Mouse (Mus musculus) frontal cortex, postnatal 25 days (tissue): ENCODE measurements at regions not wholly inside any gene's neighbourhood (a gene's known extent, or its start where the extent isn't known, plus 50 kb on each side); places are given as distances from the start of the nearest gene placed in this dataset.
"Not testable (repeated sequence)": the region's sequence is repeated elsewhere in the genome, so short reads cannot be mapped to it uniquely, and the experiment has no call there.

ENCODE experiments used
- DNase-seq, 2 experiments: peaks; one replicate each; pipeline ENCODE4 v3.0.0; 2022; ENCODE audit warnings: low spot score in 2 of 2

DNA sequence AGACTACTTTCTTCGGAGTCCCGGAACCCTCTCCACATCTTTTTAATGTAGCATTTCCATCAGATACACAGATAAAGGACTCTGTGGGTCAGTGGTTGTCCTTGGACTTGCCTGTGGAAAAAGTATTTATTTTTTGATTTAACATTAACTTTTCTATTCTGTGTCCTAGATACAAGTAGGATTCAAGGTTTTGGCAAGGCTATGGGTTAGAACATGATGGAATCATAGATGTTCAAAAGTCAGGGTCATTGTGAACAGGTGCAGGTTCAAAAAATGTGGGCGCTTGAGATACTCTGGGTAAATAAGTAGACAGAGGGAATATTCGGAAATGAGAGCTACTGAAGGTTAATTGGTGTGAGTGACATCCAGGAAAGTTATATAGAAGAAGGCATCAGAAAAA is 347.7 kb downstream of the Cypt12 start:
- no peak for DNase-seq

GRCm38 (mm10) chr3:18298699-18299098 is 350.5 kb downstream of the Cypt12 start:
- no peak for DNase-seq

- DNase-seq = no peak
Observed at GRCm38 (mm10) chr3:18299502-18299901, 351.3 kb downstream of the Cypt12 start.

DNA sequence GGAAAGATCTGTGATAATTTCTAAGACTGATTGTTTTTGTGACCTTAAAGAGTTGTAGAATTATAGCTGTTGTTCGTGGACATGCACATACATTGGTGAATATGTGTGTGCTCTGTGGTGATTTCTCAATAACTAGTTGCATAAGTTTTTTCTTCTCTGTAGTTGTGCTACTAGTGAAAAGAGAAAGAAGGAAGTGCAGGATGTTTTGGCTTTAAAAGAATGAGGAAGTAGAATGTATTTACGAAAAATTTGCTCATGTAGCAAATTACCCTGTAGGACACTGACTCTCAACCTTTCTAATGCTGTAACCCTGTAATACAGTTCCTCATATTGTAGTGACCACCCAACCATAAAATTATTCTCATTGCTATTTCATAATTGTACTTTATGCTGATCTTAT is 371.2 kb downstream of the Cypt12 start:
- no peak for DNase-seq

GRCm38 (mm10) chr3:18333182-18333581 is 385.0 kb downstream of the Cypt12 start:
- DNase-seq = no peak

- DNase-seq = no peak
Observed at GRCm38 (mm10) chr3:18339189-18339588, 391.0 kb downstream of the Cypt12 start.

GRCm38 (mm10) chr3:18341757-18342156 is 393.5 kb downstream of the Cypt12 start:
- DNase-seq = no peak

GRCm38 (mm10) chr3:18378014-18379005 is 430.1 kb downstream of the Cypt12 start:
- DNase-seq = no peak

- DNase-seq = no peak
Observed at GRCm38 (mm10) chr3:18421886-18422575, 473.8 kb downstream of the Cypt12 start.

DNA sequence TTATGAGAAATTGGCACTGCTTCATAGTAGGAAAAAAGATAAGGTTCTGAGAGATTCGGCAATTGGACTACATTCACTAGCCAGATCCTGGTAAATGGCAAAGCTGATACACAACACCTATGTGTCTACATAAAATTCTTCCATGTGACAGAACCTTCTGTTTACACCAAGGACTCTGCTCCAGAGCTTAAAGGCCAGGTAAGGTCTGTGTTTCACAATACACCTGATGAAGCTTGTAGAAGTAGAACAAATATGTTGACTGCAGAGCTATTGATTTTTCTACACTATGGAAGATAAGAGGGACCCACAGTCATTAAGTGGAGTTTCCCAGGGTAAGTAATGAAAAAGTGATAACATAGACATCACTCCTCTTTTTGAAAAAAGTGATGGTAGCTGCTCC is 480.7 kb downstream of the Cypt12 start:
- DNase-seq = no peak

GRCm38 (mm10) chr3:18438845-18439244 is 490.6 kb downstream of the Cypt12 start:
- no peak for DNase-seq

DNA sequence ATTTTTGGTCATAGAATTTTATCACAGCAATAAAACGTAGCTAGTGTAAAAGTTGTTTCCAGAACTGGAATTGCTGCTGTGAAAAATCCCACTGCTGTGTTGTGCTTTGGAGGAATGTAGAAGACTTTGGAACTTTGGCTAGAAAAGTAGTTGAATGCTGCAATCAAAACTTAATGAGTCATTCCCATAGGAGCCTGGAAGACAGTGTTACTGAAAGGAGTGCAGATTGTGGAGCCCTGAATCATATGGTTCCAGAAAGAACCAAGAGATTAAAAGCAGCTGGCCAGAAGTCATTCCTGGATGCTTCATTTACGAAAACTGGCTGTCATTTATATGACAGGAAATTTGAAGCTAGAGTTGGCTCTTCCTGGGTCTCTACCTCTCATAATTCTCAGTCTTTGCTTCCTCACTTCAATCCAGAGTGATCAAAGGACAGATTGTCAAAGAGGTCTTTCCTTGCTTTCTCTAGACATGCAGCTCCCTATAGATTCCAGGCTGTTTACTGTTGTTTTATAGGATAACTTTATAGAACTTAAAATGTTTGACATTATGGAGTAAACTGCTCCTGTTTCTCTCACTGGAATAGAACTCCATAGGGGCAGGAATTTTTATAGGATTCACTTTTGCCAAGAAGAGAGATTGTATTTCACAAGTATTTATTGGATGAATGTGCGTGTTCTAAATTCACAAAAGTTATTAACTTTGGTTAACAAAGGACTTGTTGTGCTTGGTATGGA is 504.2 kb downstream of the Cypt12 start:
- DNase-seq = no peak

GRCm38 (mm10) chr3:18453220-18453985 is 505.2 kb downstream of the Cypt12 start:
- no peak for DNase-seq

GRCm38 (mm10) chr3:18453986-18454291 is 505.7 kb downstream of the Cypt12 start:
- no peak for DNase-seq

DNA sequence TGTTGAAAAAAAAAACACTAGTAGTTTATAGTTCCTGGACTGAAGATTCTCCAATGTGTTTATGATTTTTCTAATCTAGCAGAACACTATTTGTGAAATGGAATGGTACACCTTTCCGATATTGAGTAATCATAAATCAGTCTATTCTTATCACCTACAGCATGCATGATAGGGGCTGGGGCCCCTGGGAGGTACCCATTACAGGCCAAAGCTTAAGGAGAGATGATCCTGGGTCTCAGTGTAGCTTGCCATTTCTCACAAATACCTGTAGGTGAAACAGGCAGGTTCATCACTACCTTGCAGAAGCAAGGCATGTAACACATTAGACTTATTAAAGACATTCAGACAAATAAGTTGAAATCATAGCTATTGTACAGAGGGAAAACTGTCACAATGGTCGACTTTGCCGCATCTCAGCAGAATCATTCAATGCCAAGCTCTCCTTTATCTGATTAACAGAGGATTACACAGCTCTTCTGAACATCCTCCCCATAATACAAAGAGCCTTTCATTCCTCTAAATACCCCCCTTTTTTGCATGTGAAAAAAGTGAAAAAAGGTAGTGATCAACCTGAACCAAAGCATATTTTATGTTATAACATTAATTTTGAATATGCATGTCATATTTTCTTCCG is 506.5 kb downstream of the Cypt12 start:
- DNase-seq = not testable (repeated sequence)

- DNase-seq = no peak
Observed at GRCm38 (mm10) chr3:18456033-18456690, 508.0 kb downstream of the Cypt12 start.

DNA sequence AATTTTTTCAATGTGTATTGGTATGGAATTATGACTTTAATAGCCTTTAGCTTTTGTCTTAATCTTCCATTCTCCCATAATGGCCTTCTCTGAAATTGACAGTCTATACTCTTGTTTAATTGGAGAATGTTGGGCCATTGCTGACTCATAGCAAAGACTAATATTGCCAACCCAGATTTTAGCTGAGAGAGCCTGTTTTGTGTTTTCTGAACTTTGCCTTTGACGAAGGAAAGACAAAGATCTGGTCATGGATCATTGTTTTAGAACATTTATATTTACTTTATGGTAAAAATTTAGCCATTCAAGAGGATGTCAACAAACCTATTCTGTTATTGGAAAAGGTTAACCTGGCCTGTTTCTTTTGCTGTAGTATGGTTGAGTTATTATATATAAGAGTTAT is 512.1 kb downstream of the Cypt12 start:
- DNase-seq = no peak

GRCm38 (mm10) chr3:18471846-18472245 is 523.6 kb downstream of the Cypt12 start:
- DNase-seq = no peak

DNA sequence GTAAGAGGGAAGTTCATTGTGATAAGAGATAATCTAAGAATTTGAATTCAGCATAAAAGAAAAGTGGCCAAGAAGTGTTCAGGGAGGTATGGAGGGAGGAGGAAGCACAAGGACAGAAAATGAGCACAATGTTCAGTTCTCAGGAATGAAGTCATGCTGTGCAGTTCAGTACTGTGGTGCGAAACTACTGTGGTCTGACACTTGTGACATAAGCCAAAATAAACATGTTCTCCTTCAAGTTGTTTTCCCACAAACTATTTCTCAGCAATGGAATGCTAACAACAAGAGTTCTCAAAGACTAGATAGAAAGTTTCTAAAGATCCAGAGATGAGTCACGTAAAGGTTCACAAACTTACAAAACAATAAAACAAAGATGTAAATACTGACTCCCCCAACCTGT is 531.3 kb downstream of the Cypt12 start:
- no peak for DNase-seq

DNA sequence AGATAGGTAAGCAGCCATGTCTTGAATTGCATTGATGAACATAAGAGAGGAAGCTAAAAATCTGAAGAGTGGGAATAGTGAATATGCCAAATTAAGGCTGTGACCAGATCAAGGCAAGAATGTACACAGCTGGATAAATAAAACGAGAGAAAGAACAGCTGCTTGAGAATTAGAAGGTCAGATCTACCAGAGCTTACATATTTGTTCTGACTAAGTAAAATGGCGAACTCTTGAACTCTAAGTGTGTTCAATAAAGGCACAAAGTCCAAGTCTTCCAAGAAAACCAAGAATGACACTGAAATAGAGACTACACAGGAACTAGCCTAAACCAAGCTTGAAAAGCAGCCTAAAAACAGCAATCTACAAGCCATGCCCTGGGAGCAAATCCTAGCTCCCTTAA is 533.8 kb downstream of the Cypt12 start:
- DNase-seq = no peak

DNA sequence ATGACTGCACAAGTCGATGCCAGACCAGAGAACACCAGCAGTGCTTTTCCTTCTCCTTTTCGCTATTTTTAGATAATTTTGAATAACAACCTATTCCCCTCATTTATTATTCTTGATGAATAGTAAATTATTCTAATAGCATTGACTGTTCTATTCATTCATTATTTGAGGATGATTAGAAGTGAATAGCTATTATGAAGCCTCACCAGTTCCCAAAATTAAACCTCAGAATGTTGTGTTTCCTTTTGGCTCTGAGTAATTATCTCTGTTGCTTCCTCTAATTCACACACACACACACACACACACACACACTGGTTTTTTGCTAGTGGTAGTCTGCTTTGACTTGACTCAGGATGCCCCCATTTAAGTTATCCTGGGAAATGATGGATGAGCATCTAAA is 540.7 kb downstream of the Cypt12 start:
- DNase-seq = no peak
